Mouse (Mus musculus) left cerebral cortex, adult 2 months (tissue): Measurements from ENCODE around the gene Gm11563. TPM values are rescaled to one million over a fixed set of nuclear protein-coding genes. Genes with fewer than 3 reads are reported as not detected.
"Not testable (repeated sequence)": the region's sequence is repeated elsewhere in the genome, so short reads cannot be mapped to it uniquely, and the experiment has no call there.

Experiments
- DNase-seq, 2 experiments: peaks; one replicate each; pipeline ENCODE4 v3.0.0; 2021 to 2022; ENCODE audit warnings: low spot score in 2 of 2, mixed read lengths in 1 of 2; ENCODE audit errors: extremely low spot score in 1 of 2
- H3K27ac ChIP-seq: fragments of 200-600 bp; 2 replicates; pipeline ENCODE4 v1.8.1; 2022
- H3K4me3 ChIP-seq: fragments of 200-600 bp; 2 replicates; pipeline ENCODE4 v1.8.1; 2022
- CTCF ChIP-seq: fragments of 200-600 bp; IDR thresholded peaks from 2 replicates; pipeline ENCODE4 v1.8.1; 2022; ENCODE audit warnings: antibody characterized with exemption, mild to moderate bottlenecking, moderate library complexity
- intact Hi-C: fragments of 180-260 bp; cut with DNase I; formaldehyde crosslinking; loops from one replicate; pipeline ENCODE4 v1.15.1; 2025
- total RNA-seq, 2 experiments: library from RNA; stranded (reverse); gene quantifications; 2 replicates each; pipeline ENCODE4 v1.2.3; 2021

Gene Gm11563
- total RNA-seq, 2 experiments from 2014 or later, result not detected

DNA sequence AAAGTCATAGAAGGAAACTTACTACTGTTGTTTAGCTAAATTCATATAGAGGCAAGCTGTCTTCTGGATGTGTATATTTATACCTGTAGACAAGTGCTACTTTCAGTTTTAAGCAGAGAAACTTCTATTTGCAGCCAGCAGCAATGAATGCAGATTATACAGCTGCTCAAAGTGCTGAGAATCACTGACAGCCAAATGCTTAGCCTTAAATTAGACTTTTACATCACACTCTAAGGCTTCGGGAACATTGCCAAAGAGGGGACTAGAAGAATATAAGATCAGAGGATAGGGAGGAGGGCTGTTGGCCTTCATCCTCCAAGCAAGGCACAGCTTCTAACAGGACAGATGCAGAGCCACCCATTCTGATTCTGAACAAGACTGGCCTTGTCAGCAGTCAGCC lies 21.7 kb downstream of the Gm11563 start:
- TF ChIP-seq CTCF, result no peak
- no peak for DNase-seq
- Histone ChIP-seq H3K4me3 (no peak overlapping the region), H3K27ac (no peak overlapping the region)
- intact Hi-C loops, result no loop called here

DNA sequence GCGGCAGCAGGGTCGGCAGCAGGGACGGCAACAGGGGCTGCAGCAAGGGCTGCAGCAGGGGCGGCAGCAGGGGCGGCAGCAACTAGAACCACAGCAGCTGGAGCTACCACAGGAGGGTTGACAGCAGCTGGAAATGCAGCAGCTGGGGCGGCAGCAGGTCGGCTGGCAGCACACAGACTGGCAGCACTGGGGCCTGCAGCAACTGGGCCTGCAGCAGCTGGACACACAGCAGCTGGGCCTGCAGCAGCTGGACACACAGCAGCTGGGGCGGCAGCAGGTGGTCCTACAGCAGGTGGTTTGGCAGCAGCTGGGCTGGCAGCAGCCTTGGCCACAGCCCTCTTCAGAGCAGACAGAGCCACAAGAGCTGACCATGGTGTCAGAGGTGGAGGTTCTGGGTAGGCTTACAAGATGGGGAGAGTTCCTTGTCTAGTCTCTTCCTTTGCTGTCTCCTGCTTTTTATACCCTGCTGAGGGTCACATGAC lies 24.1 kb downstream of the Gm11563 start, which contains the start of gene Krtap4-2:
Krtap4-2 (minus strand) TSS at position 432 of the 482 bp plus-strand sequence.
- DNase-seq, result no peak
- TF ChIP-seq CTCF, result no peak
- no peak within 1 kb of the TSS for H3K27ac ChIP-seq
- H3K4me3 ChIP-seq, result no peak within 1 kb of the TSS
- intact Hi-C loops, result loop anchor here (5.0 kb wide), 2 partner anchors 77 to 167 kb away; partner anchors contain the start of genes Gm11939 and Krtap3-2

DNA sequence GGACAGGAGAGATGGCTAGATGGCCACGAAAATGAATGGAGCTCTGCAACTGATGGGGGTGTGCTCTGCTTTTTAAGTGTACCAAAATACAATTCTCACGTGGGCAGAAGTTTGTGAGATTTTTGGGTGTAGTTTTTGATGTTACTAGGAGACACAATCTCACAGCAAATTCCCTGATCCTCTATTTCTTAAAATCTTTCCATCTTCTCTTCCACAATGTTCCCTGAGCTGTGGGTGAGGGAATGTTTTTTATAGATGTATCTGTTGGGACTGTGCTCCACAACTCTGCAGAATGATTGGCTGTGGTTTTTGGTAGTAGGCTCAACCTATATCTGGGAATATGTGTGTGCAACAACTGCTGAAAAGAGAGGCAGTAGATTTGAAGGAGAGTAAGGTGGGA lies 25.5 kb downstream of the Gm11563 start:
- TF ChIP-seq CTCF, result no peak
- Histone ChIP-seq H3K27ac (no peak overlapping the region), H3K4me3 (no peak overlapping the region)
- intact Hi-C loops, result loop anchor here (5.0 kb wide), 2 partner anchors 76 to 166 kb away; partner anchors contain the start of genes Gm11939 and Krtap3-2
- DNase-seq, result no peak

DNA sequence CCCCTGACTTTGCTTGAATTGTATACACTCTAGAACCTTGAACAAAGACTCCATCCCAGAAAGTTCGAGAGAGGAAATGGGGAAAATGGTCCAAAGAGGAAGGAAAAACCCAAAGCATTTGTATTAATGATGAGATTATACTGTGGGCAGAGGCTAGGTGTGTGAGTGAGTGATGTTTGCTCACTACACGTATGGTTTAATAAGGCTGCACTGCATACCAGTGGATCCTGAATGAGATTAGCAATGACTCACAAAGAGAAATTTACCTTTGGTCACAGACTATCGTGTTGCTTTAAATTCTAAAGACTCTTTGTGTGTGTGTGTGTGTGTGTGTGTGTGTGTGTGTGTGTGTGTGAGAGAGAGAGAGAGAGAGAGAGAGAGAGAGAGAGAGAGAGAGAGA lies 27.9 kb downstream of the Gm11563 start:
- intact Hi-C loops, result loop anchor here (5.0 kb wide), 2 partner anchors 74 to 164 kb away; partner anchors contain the start of genes Gm11939 and Krtap3-2
- no peak for TF ChIP-seq CTCF
- no peak for DNase-seq
- Histone ChIP-seq H3K4me3 (no peak overlapping the region), H3K27ac (no peak overlapping the region)

DNA sequence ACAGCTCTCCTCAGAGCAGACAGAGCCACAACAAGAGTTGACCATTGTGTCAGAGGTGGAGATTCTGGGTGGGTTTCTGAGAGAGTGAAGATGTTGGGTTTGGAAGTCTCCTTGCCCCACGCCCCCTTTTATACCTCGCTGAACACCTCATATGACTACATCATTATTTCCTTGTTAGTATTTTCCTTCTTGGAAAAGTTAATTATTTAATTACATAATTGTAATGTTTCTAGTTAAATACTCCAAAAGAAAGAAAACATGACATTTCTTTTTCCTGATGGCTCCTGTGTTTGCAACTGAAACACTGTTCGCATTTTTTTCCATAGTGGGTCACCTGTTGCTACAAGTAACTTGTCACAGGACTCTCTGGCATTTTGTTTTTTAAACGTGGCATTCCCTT lies 30.6 kb downstream of the Gm11563 start, which contains the start of gene Krtap4-1:
Krtap4-1 (minus strand) TSS at position 101 of the 400 bp plus-strand sequence.
- DNase-seq, result no peak
- no peak for TF ChIP-seq CTCF

DNA sequence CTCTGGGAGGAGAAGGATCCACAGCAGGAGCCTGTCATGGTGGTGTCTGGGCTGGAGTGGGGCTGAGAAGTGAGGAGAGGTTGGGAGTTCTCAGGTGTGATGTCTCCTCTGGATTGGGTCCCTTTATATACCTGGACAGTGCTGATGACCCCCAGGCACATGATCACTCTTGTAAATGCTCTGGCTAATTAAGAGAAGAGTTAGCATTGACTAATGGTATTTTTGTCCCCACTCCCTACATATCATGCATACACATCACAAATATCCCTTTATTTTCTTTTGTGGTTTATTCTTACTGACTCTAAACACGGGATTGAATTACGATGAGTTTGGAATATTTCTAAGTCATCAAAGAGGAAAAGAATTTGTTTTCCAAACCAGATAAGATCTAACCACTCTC lies 38.4 kb downstream of the Gm11563 start, which contains the start of gene Gm11562:
Gm11562 (minus strand) TSS at position 101 of the 400 bp plus-strand sequence.
- TF ChIP-seq CTCF, result no peak
- Histone ChIP-seq H3K27ac (no peak within 1 kb of the TSS), H3K4me3 (no peak within 1 kb of the TSS)
- intact Hi-C loops, result no loop called here
- DNase-seq, result no peak

More for the DNA sequence above, 30.6 kb downstream of the Gm11563 start, which contains the start of gene Krtap4-1:
- Histone ChIP-seq H3K4me3 (no peak within 1 kb of the TSS), H3K27ac (no peak within 1 kb of the TSS)
- intact Hi-C loops, result no loop called here

DNA sequence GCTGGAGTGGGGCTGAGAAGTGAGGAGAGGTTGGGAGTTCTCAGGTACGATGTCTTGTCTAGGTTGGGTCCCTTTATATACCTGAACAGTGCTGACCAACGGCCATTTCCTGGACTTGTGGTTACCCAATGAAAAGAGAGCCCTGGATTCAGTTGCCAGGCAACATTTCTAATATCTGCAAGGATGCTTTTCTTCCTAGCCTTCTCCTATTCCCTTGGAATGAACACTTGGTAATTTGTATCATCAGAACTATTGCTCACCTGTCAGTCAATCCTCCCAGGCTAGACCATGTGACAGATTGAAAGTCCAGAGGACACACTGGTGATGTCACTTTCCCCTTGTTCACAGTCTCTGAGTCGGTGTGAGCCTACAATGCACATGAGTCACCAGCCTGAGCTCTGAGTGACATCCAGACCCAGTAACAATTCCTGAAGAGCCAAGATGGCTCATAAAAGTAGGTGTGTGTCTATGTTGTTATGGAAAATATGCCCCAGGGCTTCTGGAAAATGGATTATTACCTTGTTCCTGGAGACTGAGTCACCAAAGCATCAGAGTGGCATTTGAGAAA lies 43.9 kb downstream of the Gm11563 start, which contains the start of gene Krtap2-4:
Krtap2-4 (minus strand) TSS at position 51 of the 568 bp plus-strand sequence.
- TF ChIP-seq CTCF, result no peak
- Histone ChIP-seq H3K27ac (no peak within 1 kb of the TSS), H3K4me3 (no peak within 1 kb of the TSS)
- intact Hi-C loops, result no loop called here
- no peak for DNase-seq

DNA sequence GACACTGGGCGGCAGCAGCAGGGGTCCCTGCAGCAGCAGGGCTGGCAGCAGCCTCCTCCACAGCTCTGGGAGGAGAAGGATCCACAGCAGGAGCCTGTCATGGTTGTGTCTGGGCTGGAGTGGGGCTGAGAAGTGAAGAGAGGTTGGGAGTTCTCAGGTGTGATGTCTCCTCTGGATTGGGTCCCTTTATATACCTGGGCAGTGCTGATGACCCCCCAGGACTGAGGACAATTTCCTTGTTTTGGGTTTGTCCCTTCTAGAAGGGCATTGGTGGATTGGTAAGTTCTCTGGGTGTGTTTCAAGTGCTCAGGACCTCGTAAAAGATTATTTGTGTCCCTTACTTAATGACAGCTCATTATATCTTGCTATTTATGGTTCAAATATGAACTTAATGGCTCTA lies 48.7 kb downstream of the Gm11563 start, which contains the start of gene Gm11937:
Gm11937 (minus strand) TSS at position 101 of the 400 bp plus-strand sequence.
- H3K4me3 ChIP-seq, intact Hi-C loops, DNase-seq: not testable (repeated sequence)
- peak within 1 kb of the TSS; percentile 53; the same call in 1 of the 2 replicates for H3K27ac ChIP-seq

DNA sequence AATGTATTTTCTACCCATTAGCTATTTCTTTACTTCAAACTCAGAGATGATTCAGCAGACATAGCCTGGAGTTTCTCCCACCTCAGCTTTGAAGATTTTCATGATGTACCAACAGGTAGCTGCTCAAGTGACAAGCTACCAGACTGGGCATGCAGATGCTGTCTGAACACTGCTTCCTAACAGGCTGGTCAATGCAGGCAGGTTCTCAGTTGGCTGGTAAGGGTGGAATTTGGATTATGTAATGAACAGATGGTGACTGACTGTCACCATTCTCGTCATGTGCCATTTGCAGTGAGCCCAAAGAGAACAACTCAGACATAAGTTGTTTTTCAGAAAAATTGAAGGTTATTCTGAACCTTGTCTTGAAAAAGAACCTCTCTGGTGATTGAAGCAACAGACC lies 49.6 kb downstream of the Gm11563 start:
- DNase-seq, result peak; percentile 16 to 32
- TF ChIP-seq CTCF, result no peak
- Histone ChIP-seq H3K4me3 (no peak overlapping the region), H3K27ac (no peak overlapping the region; the same call in 1 of the 2 replicates)
- intact Hi-C loops, result no loop called here

Other genes with a start within 250 kb of the Gm11563 start
- 10 to 100 TPM in 1 of 2 experiments, 1 to 10 TPM in 1; 8.7 to 11.6 TPM for gene Krt12, start 236.7 kb downstream of the Gm11563 start, total RNA-seq
- gene Krt20, start 220.8 kb downstream of the Gm11563 start, total RNA-seq, result not detected
- gene Krt23, start 165.8 kb downstream of the Gm11563 start, total RNA-seq, result not detected
- not detected for gene Krt39, start 137.6 kb downstream of the Gm11563 start, total RNA-seq
- not detected for gene Krt40, start 115.8 kb downstream of the Gm11563 start, total RNA-seq
- gene Krtap3-3, start 108.1 kb downstream of the Gm11563 start, total RNA-seq, result not detected
- not detected for gene Krtap3-2, start 102.1 kb downstream of the Gm11563 start, total RNA-seq
- not detected for gene Gm11939, start 99.5 kb downstream of the Gm11563 start, total RNA-seq
- not detected for gene Krtap3-1, start 92.3 kb downstream of the Gm11563 start, total RNA-seq
- not detected for gene Krtap1-5, start 77.9 kb downstream of the Gm11563 start, total RNA-seq
- not detected for gene Krtap1-4, start 75.3 kb downstream of the Gm11563 start, total RNA-seq
- not detected for gene Krtap1-3, start 67.6 kb downstream of the Gm11563 start, total RNA-seq
- gene Krtap9-3, start 60.9 kb downstream of the Gm11563 start, total RNA-seq, result not detected
- not detected for gene Gm11938, start 55.7 kb downstream of the Gm11563 start, total RNA-seq
- not detected for gene Gm11937, start 48.8 kb downstream of the Gm11563 start, total RNA-seq
- not detected for gene Krtap2-4, start 44.1 kb downstream of the Gm11563 start, total RNA-seq
- gene Gm11562, start 38.5 kb downstream of the Gm11563 start, total RNA-seq, result not detected
- gene Krtap4-1, start 30.7 kb downstream of the Gm11563 start, total RNA-seq, result not detected
- not detected for gene Krtap4-2, start 23.9 kb downstream of the Gm11563 start, total RNA-seq
- not detected for gene Krtap4-7, start 14.9 kb downstream of the Gm11563 start, total RNA-seq
- gene Gm11555, start 8.7 kb downstream of the Gm11563 start, total RNA-seq, result not detected
- gene Krtap4-6, start 7.0 kb upstream of the Gm11563 start, total RNA-seq, result not detected
- gene Gm14190, start 31.8 kb upstream of the Gm11563 start, total RNA-seq, result not detected
- gene Gm14180, start 75.3 kb upstream of the Gm11563 start, total RNA-seq, result not detected
- gene Gm11595, start 114.0 kb upstream of the Gm11563 start, total RNA-seq, result not detected
- gene Krtap4-8, start 121.7 kb upstream of the Gm11563 start, total RNA-seq, result not detected
- gene Krtap4-9, start 126.2 kb upstream of the Gm11563 start, total RNA-seq, result not detected
- not detected for gene Gm11596, start 134.5 kb upstream of the Gm11563 start, total RNA-seq
- not detected for gene Gm11569, start 140.0 kb upstream of the Gm11563 start, total RNA-seq
- gene Gm11554, start 145.5 kb upstream of the Gm11563 start, total RNA-seq, result not detected
- not detected for gene Krtap4-13, start 150.9 kb upstream of the Gm11563 start, total RNA-seq
- gene Gm11564, start 156.7 kb upstream of the Gm11563 start, total RNA-seq, result not detected
- gene 2300003K06Rik, start 179.1 kb upstream of the Gm11563 start, total RNA-seq, result not detected
- not detected for gene Krtap4-16, start 192.6 kb upstream of the Gm11563 start, total RNA-seq
- not detected for gene Gm11568, start 199.0 kb upstream of the Gm11563 start, total RNA-seq
- not detected for gene Gm11559, start 205.5 kb upstream of the Gm11563 start, total RNA-seq
- not detected for gene Krtap9-1, start 214.4 kb upstream of the Gm11563 start, total RNA-seq
- not detected for gene Gm11567, start 220.2 kb upstream of the Gm11563 start, total RNA-seq
- not detected for gene Krtap31-1, start 249.0 kb upstream of the Gm11563 start, total RNA-seq